Mouse (Mus musculus) kidney, embryonic 16.5 days (tissue): ENCODE results near the gene Lrch2. TPM values are rescaled to one million over a fixed set of nuclear protein-coding genes. Genes with fewer than 3 reads are reported as not detected.

Experiments used
- ATAC-seq: fragments of 200-750 bp; cut with Nextera tagmentation; 2 replicates; pipeline ENCODE4 v1.8.0; 2017; ENCODE audit warnings: moderate TSS enrichment; ENCODE audit not compliant: low FRiP score, low TSS enrichment
- H3K27ac ChIP-seq: fragments of 300-500 bp; sonication (generic); 2 replicates; pipeline ENCODE4 v1.5.1; 2014; ENCODE audit warnings: low read length
- H3K27me3 ChIP-seq: fragments of 300-500 bp; sonication (generic); 2 replicates; pipeline ENCODE4 v1.6.1; 2014; ENCODE audit warnings: low read length, control low read depth, mixed read lengths; ENCODE audit not compliant: insufficient read depth
- H3K36me3 ChIP-seq: fragments of 300-500 bp; sonication (generic); 2 replicates; pipeline ENCODE4 v1.6.1; 2014; ENCODE audit warnings: low read length, control low read depth, mixed read lengths; ENCODE audit not compliant: insufficient read depth
- H3K4me1 ChIP-seq: fragments of 300-500 bp; sonication (generic); 2 replicates; pipeline ENCODE4 v1.6.1; 2014; ENCODE audit warnings: low read length, control low read depth, mixed read lengths; ENCODE audit not compliant: insufficient read depth
- H3K4me2 ChIP-seq: fragments of 300-500 bp; sonication (generic); replicated peaks from 2 replicates; pipeline ENCODE4 v1.6.1; 2014; ENCODE audit warnings: low read depth, low read length
- H3K4me3 ChIP-seq: fragments of 300-500 bp; sonication (generic); 2 replicates; pipeline ENCODE4 v1.5.1; 2014; ENCODE audit warnings: mild to moderate bottlenecking, low read length
- H3K9ac ChIP-seq: fragments of 300-500 bp; sonication (generic); replicated peaks from 2 replicates; pipeline ENCODE4 v1.6.1; 2014; ENCODE audit warnings: low read length
- H3K9me3 ChIP-seq: fragments of 300-500 bp; sonication (generic); 2 replicates; pipeline ENCODE4 v1.6.1; 2016; ENCODE audit warnings: low read length, control low read depth
- WGBS: fragments of 180-500 bp; shearing (Covaris S2); extraction: QIAGEN DNeasy Blood & Tissue Kit; methylation state at CpG from one replicate; pipeline ENCODE4 v1.1.7; 2014; 5-methylcytosine and 5-hydroxymethylcytosine counted together
- polyA plus RNA-seq: library from polyadenylated mRNA; unstranded; fragments of >200 nt; fragmentation: Nextera tagmentation; extraction: Ambion mirVana; gene quantifications from 2 replicates; pipeline ENCODE4 v1.2.1, GENCODE M21; 2015

The Lrch2 gene
- polyA plus RNA-seq, 1 experiment from 2014 or later = 3.9 TPM

DNA sequence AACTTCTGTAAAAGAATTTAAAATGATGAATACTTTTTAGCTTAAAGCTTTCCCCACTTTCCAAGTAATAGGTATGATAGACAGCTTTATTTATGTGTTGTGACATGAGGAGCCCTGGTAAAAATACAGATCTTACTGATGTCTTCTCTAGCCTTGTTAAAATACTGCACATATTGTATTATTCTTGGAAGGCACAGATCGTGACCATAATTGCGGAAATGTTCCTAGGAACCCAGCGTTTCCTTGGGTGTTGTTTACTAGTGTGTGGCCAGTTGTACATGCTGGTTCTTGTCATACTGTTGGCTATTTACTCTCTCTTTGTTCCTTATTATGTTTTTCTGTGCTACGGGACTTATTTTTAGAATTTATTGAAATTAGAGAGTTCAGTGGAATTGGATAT lies 110.5 kb downstream of the Lrch2 start:
- no peaks in the 10 kb centered on the region for H3K4me1 ChIP-seq
- H3K27me3 ChIP-seq = no peaks in the 10 kb centered on the region
- no peak overlapping the region for H3K4me3 ChIP-seq
- H3K36me3 ChIP-seq = no peaks in the 10 kb centered on the region
- 54% methylated on average over 4 of the region's 4 CpGs for WGBS
- H3K9ac ChIP-seq = no peak overlapping the region
- H3K9me3 ChIP-seq = no peaks in the 10 kb centered on the region
- H3K27ac ChIP-seq = no peak overlapping the region
- H3K4me2 ChIP-seq = no peak overlapping the region
- peak; percentile 57; the same call in 1 of the 2 replicates for ATAC-seq

- WGBS = 80% methylated on average over 2 of the region's 2 CpGs
- Histone ChIP-seq H3K4me3 (no peak overlapping the region), H3K4me1 (no peaks in the 10 kb centered on the region), H3K27me3 (no peaks in the 10 kb centered on the region), H3K9ac (no peak overlapping the region), H3K36me3 (no peaks in the 10 kb centered on the region), H3K4me2 (no peak overlapping the region), H3K9me3 (no peaks in the 10 kb centered on the region), H3K27ac (no peak overlapping the region)
- no peak for ATAC-seq
Measured at GRCm38 (mm10) chrX:147435400-147435799, 118.5 kb downstream of the Lrch2 start.

DNA sequence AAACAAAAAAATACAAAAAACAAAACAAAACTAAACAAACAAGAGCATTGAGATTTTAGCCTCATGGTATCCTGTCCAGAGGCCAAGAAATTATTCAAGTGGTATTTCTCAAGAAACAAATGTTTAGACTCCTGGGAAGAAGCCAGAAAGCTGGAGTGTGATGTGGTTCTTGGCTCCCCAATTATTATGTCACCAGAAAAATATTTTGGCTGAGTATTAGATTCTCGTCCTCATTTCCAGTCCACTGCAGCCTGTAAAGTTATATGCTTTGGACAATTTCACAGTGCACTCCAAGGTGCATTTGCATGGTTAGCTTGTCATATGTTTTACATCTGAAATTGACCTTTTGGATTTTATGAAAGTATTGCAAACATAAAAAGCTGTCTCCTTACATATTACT lies 124.1 kb downstream of the Lrch2 start:
- H3K27ac ChIP-seq = no peak overlapping the region
- no peaks in the 10 kb centered on the region for H3K36me3 ChIP-seq
- WGBS = 52% methylated on average over 1 of the region's 1 CpGs
- no peak overlapping the region for H3K4me3 ChIP-seq
- H3K9ac ChIP-seq = no peak overlapping the region
- no peak for ATAC-seq
- no peaks in the 10 kb centered on the region for H3K27me3 ChIP-seq
- no peaks in the 10 kb centered on the region for H3K9me3 ChIP-seq
- no peak overlapping the region for H3K4me2 ChIP-seq
- H3K4me1 ChIP-seq = no peaks in the 10 kb centered on the region

- Histone ChIP-seq H3K4me3 (no peak within 1 kb of the TSS), H3K9me3 (no peaks in the 10 kb centered on the region), H3K4me2 (no peak within 1 kb of the TSS), H3K9ac (no peak within 1 kb of the TSS), H3K27ac (no peak within 1 kb of the TSS), H3K36me3 (no peaks in the 10 kb centered on the region), H3K4me1 (no peaks in the 10 kb centered on the region), H3K27me3 (no peaks in the 10 kb centered on the region)
- ATAC-seq = no peak
- WGBS = 41% methylated on average over 1 of the region's 1 CpGs
Measured at GRCm38 (mm10) chrX:147429129-147429528, 124.8 kb downstream of the Lrch2 start, which contains the start of gene Il13ra2. TSS of gene Il13ra2 (minus strand) at chrX:147429192.

Other genes with a start within 250 kb of the Lrch2 start
- 0.22 TPM in 1 of 2 replicates, not detected in the other for gene Il13ra2, start 124.9 kb downstream of the Lrch2 start, polyA plus RNA-seq
- gene Vmn1r239-ps, start 100.4 kb downstream of the Lrch2 start, polyA plus RNA-seq = not detected in 2 replicates
- gene Gm15128, start 211.9 kb upstream of the Lrch2 start, polyA plus RNA-seq = not detected in 2 replicates